Mouse (Mus musculus) neural tube, embryonic 13.5 days (tissue): ENCODE results near the gene Zbtb20. TPM values are rescaled to one million over a fixed set of nuclear protein-coding genes. Genes with fewer than 3 reads are reported as not detected.

ENCODE experiments used
- ATAC-seq: fragments of 200-750 bp; cut with Nextera tagmentation; 2 replicates; pipeline ENCODE4 v1.8.0; 2017; ENCODE audit warnings: low read depth, mild to moderate bottlenecking, moderate TSS enrichment, moderate library complexity
- H3K27ac ChIP-seq: fragments of 300-500 bp; sonication (generic); replicated peaks from 2 replicates; pipeline ENCODE4 v1.5.1; 2015; ENCODE audit warnings: moderate library complexity, mild to moderate bottlenecking, inconsistent platforms
- H3K27me3 ChIP-seq: fragments of 300-500 bp; sonication (generic); 2 replicates; pipeline ENCODE4 v1.6.1; 2015; ENCODE audit warnings: mild to moderate bottlenecking, inconsistent platforms
- H3K36me3 ChIP-seq: fragments of 300-500 bp; sonication (generic); 2 replicates; pipeline ENCODE4 v1.6.1; 2015; ENCODE audit warnings: mild to moderate bottlenecking, inconsistent platforms
- H3K4me1 ChIP-seq: fragments of 300-500 bp; sonication (generic); replicated peaks from 2 replicates; pipeline ENCODE4 v1.6.1; 2015; ENCODE audit warnings: inconsistent platforms
- H3K4me2 ChIP-seq: fragments of 300-500 bp; sonication (generic); 2 replicates; pipeline ENCODE4 v1.6.1; 2015; ENCODE audit warnings: inconsistent platforms, mild to moderate bottlenecking, moderate library complexity
- H3K4me3 ChIP-seq: fragments of 300-500 bp; sonication (generic); 2 replicates; pipeline ENCODE4 v1.5.1; 2015; ENCODE audit warnings: mild to moderate bottlenecking, inconsistent platforms
- H3K9ac ChIP-seq: fragments of 300-500 bp; sonication (generic); 2 replicates; pipeline ENCODE4 v1.6.1; 2015; ENCODE audit warnings: moderate library complexity, mild to moderate bottlenecking, inconsistent platforms
- H3K9me3 ChIP-seq: fragments of 300-500 bp; sonication (generic); 2 replicates; pipeline ENCODE4 v1.6.1; 2016; ENCODE audit warnings: inconsistent platforms
- WGBS: fragments of 180-500 bp; shearing (Covaris S2); methylation state at CpG from one replicate; pipeline ENCODE4 v1.1.7; 2015; 5-methylcytosine and 5-hydroxymethylcytosine counted together
- polyA plus RNA-seq: library from polyadenylated mRNA; unstranded; fragments of >200 nt; fragmentation: Nextera tagmentation; extraction: Ambion mirVana; gene quantifications from 2 replicates; pipeline ENCODE4 v1.2.1, GENCODE M21; 2015

Zbtb20 gene
- polyA plus RNA-seq, 1 experiment from 2014 or later = 71.4 TPM

- no peak for ATAC-seq
- Histone ChIP-seq H3K4me2 (no peak overlapping the region), H3K36me3 (no peaks in the 10 kb centered on the region), H3K4me3 (no peak overlapping the region), H3K4me1 (peaks cover 10% of the 10 kb centered on the region), H3K9ac (no peak overlapping the region), H3K27me3 (no peaks in the 10 kb centered on the region), H3K9me3 (no peaks in the 10 kb centered on the region), H3K27ac (no peak overlapping the region)
- 85% methylated on average over 4 of the region's 4 CpGs for WGBS
Observed at GRCm38 (mm10) chr16:43402888-43403287, 527.2 kb downstream of the Zbtb20 start.

GRCm38 (mm10) chr16:43405089-43405488 lies 529.4 kb downstream of the Zbtb20 start:
- no peak overlapping the region for H3K27ac ChIP-seq
- no peaks in the 10 kb centered on the region for H3K9me3 ChIP-seq
- H3K4me2 ChIP-seq = no peak overlapping the region
- no peak overlapping the region for H3K9ac ChIP-seq
- no peak for ATAC-seq
- no peak overlapping the region for H3K4me3 ChIP-seq
- H3K36me3 ChIP-seq = no peaks in the 10 kb centered on the region
- WGBS = 87% methylated on average over 3 of the region's 3 CpGs
- peaks cover 26% of the 10 kb centered on the region for H3K4me1 ChIP-seq
- H3K27me3 ChIP-seq = no peaks in the 10 kb centered on the region

- no peak overlapping the region for H3K4me2 ChIP-seq
- 53% methylated on average over 2 of the region's 2 CpGs for WGBS
- H3K9ac ChIP-seq = no peak overlapping the region
- H3K27ac ChIP-seq = peak overlapping the region; percentile 61
- no peaks in the 10 kb centered on the region for H3K9me3 ChIP-seq
- H3K27me3 ChIP-seq = no peaks in the 10 kb centered on the region
- peak; percentile 88 for ATAC-seq
- H3K4me3 ChIP-seq = no peak overlapping the region
- H3K36me3 ChIP-seq = no peaks in the 10 kb centered on the region
- H3K4me1 ChIP-seq = peaks cover 26% of the 10 kb centered on the region
Observed at GRCm38 (mm10) chr16:43407594-43408142, 532.0 kb downstream of the Zbtb20 start.

- Histone ChIP-seq H3K4me2 (no peak overlapping the region), H3K9ac (no peak overlapping the region), H3K4me1 (peaks cover 26% of the 10 kb centered on the region), H3K36me3 (no peaks in the 10 kb centered on the region), H3K9me3 (no peaks in the 10 kb centered on the region), H3K27ac (peak overlapping the region; percentile 61), H3K4me3 (no peak overlapping the region), H3K27me3 (no peaks in the 10 kb centered on the region)
- ATAC-seq = 0 out of 2 replicates have a peak, but pooled peaks have one; percentile 22
- WGBS = 64% methylated on average over 5 of the region's 5 CpGs
Observed at GRCm38 (mm10) chr16:43408622-43409021, 532.9 kb downstream of the Zbtb20 start.

GRCm38 (mm10) chr16:43409108-43409909 lies 533.6 kb downstream of the Zbtb20 start:
- Histone ChIP-seq H3K4me3 (no peak overlapping the region), H3K27me3 (no peaks in the 10 kb centered on the region), H3K36me3 (no peaks in the 10 kb centered on the region), H3K4me2 (no peak overlapping the region), H3K9ac (no peak overlapping the region), H3K9me3 (no peaks in the 10 kb centered on the region), H3K4me1 (peaks cover 26% of the 10 kb centered on the region), H3K27ac (no peak overlapping the region)
- WGBS = 62% methylated on average over 4 of the region's 4 CpGs
- no peak for ATAC-seq

- Histone ChIP-seq H3K4me3 (no peak overlapping the region), H3K36me3 (no peaks in the 10 kb centered on the region), H3K9me3 (no peaks in the 10 kb centered on the region), H3K27ac (no peak overlapping the region), H3K27me3 (no peaks in the 10 kb centered on the region), H3K4me2 (no peak overlapping the region), H3K9ac (no peak overlapping the region), H3K4me1 (peaks cover 26% of the 10 kb centered on the region)
- WGBS = 87% methylated on average over 12 of the region's 12 CpGs
- ATAC-seq = no peak
Observed at GRCm38 (mm10) chr16:43409910-43410612, 534.4 kb downstream of the Zbtb20 start.

GRCm38 (mm10) chr16:43410613-43410974 lies 534.9 kb downstream of the Zbtb20 start:
- 94% methylated on average over 7 of the region's 7 CpGs for WGBS

GRCm38 (mm10) chr16:43415864-43416263 lies 540.2 kb downstream of the Zbtb20 start:
- Histone ChIP-seq H3K9me3 (no peaks in the 10 kb centered on the region), H3K9ac (no peak overlapping the region), H3K36me3 (no peaks in the 10 kb centered on the region), H3K27ac (no peak overlapping the region), H3K4me3 (no peak overlapping the region), H3K4me1 (peaks cover 10% of the 10 kb centered on the region; the same call in 1 of the 2 replicates), H3K27me3 (no peaks in the 10 kb centered on the region), H3K4me2 (no peak overlapping the region)
- 38% methylated on average over 4 of the region's 4 CpGs for WGBS
- no peak for ATAC-seq

More at GRCm38 (mm10) chr16:43410613-43410974, 534.9 kb downstream of the Zbtb20 start:
- H3K27me3 ChIP-seq = no peaks in the 10 kb centered on the region
- peaks cover 28% of the 10 kb centered on the region for H3K4me1 ChIP-seq
- H3K36me3 ChIP-seq = no peaks in the 10 kb centered on the region
- no peak overlapping the region for H3K27ac ChIP-seq
- H3K9me3 ChIP-seq = no peaks in the 10 kb centered on the region
- no peak overlapping the region for H3K9ac ChIP-seq
- H3K4me2 ChIP-seq = no peak overlapping the region
- ATAC-seq = no peak
- no peak overlapping the region for H3K4me3 ChIP-seq

GRCm38 (mm10) chr16:43419923-43420322 lies 544.2 kb downstream of the Zbtb20 start:
- Histone ChIP-seq H3K27me3 (no peaks in the 10 kb centered on the region), H3K4me3 (no peak overlapping the region), H3K9ac (no peak overlapping the region), H3K4me1 (peaks cover 10% of the 10 kb centered on the region; the same call in 1 of the 2 replicates), H3K36me3 (no peaks in the 10 kb centered on the region), H3K9me3 (no peaks in the 10 kb centered on the region), H3K4me2 (no peak overlapping the region), H3K27ac (no peak overlapping the region)
- ATAC-seq = no peak
- WGBS = 57% methylated on average over 2 of the region's 2 CpGs

GRCm38 (mm10) chr16:43428955-43429354 lies 553.3 kb downstream of the Zbtb20 start:
- no peak overlapping the region for H3K4me3 ChIP-seq
- H3K4me2 ChIP-seq = no peak overlapping the region
- no peaks in the 10 kb centered on the region for H3K36me3 ChIP-seq
- H3K9me3 ChIP-seq = no peaks in the 10 kb centered on the region
- no peak overlapping the region for H3K27ac ChIP-seq
- 92% methylated on average over 2 of the region's 2 CpGs for WGBS
- no peaks in the 10 kb centered on the region for H3K4me1 ChIP-seq
- H3K27me3 ChIP-seq = no peaks in the 10 kb centered on the region
- H3K9ac ChIP-seq = no peak overlapping the region
- ATAC-seq = no peak

- Histone ChIP-seq H3K27ac (no peak overlapping the region), H3K36me3 (no peaks in the 10 kb centered on the region), H3K4me3 (no peak overlapping the region), H3K9me3 (no peaks in the 10 kb centered on the region), H3K27me3 (no peaks in the 10 kb centered on the region), H3K4me1 (no peaks in the 10 kb centered on the region), H3K9ac (no peak overlapping the region), H3K4me2 (no peak overlapping the region)
- ATAC-seq = no peak
- WGBS = 80% methylated on average over 4 of the region's 4 CpGs
Observed at GRCm38 (mm10) chr16:43430030-43430429, 554.3 kb downstream of the Zbtb20 start.
